Mouse (Mus musculus): Measurements from ENCODE around the gene Plekhg6. TPM values are rescaled to one million over a fixed set of nuclear protein-coding genes. Genes with fewer than 3 reads are reported as not detected.

Gene Plekhg6
- polyA plus RNA-seq, 1 experiment from 2014 or later, result 3.4 TPM

- 95% methylated on average over 6 of the region's 6 CpGs for WGBS
- DNase-seq (ENCODE audit: low spot score) (no peak), ATAC-seq (replicated peaks; ENCODE audit: low FRiP score, low read depth) (no peak)
- Histone ChIP-seq H3K4me2 (ENCODE audit: low read length) (no peak overlapping the region), H3K4me1 (replicated peaks; ENCODE audit: insufficient read depth, low read length) (no peaks in the 10 kb centered on the region), H3K4me3 (replicated peaks; ENCODE audit: low read depth, low read length) (no peak overlapping the region), H3K9ac (ENCODE audit: low read depth, low read length) (no peak overlapping the region), H3K9me3 (replicated peaks; ENCODE audit: low read length) (no peaks in the 10 kb centered on the region), H3K27me3 (ENCODE audit: insufficient read depth, low read length) (no peaks in the 10 kb centered on the region), H3K36me3 (ENCODE audit: insufficient read depth, low read length) (no peaks in the 10 kb centered on the region), H3K27ac (no peak overlapping the region)
- no peak for TF ChIP-seq CTCF (IDR thresholded peaks at IDR 0.05; ENCODE audit: low read depth)
Observed at GRCm38 (mm10) chr6:125411661-125412060, 31.1 kb upstream of the Plekhg6 start.

GRCm38 (mm10) chr6:125410995-125411547, 30.5 kb upstream of the Plekhg6 start:
- Histone ChIP-seq H3K36me3 (ENCODE audit: insufficient read depth, low read length) (no peaks in the 10 kb centered on the region), H3K4me1 (replicated peaks; ENCODE audit: insufficient read depth, low read length) (no peaks in the 10 kb centered on the region), H3K27ac (no peak overlapping the region), H3K27me3 (ENCODE audit: insufficient read depth, low read length) (no peaks in the 10 kb centered on the region), H3K9me3 (replicated peaks; ENCODE audit: low read length) (no peaks in the 10 kb centered on the region), H3K9ac (ENCODE audit: low read depth, low read length) (no peak overlapping the region), H3K4me3 (replicated peaks; ENCODE audit: low read depth, low read length) (no peak overlapping the region), H3K4me2 (ENCODE audit: low read length) (peak overlapping the region; percentile 11; the same call in 1 of the 2 replicates)
- DNase-seq (ENCODE audit: low spot score), result no peak
- ATAC-seq (replicated peaks; ENCODE audit: low FRiP score, low read depth), result no peak
- TF ChIP-seq CTCF (IDR thresholded peaks at IDR 0.05; ENCODE audit: low read depth), result no peak
- WGBS, result 47% methylated on average over 8 of the region's 8 CpGs

GRCm38 (mm10) chr6:125410551-125410950, 30.0 kb upstream of the Plekhg6 start:
- no peak overlapping the region for H3K9ac ChIP-seq (ENCODE audit: low read depth, low read length)
- ATAC-seq (replicated peaks; ENCODE audit: low FRiP score, low read depth), result no peak
- DNase-seq (ENCODE audit: low spot score), result no peak
- H3K4me2 ChIP-seq (ENCODE audit: low read length), result peak overlapping the region; percentile 11; the same call in 1 of the 2 replicates
- no peaks in the 10 kb centered on the region for H3K36me3 ChIP-seq (ENCODE audit: insufficient read depth, low read length)
- no peaks in the 10 kb centered on the region for H3K4me1 ChIP-seq (replicated peaks; ENCODE audit: insufficient read depth, low read length)
- H3K9me3 ChIP-seq (replicated peaks; ENCODE audit: low read length), result no peaks in the 10 kb centered on the region
- 44% methylated on average over 11 of the region's 11 CpGs for WGBS
- H3K4me3 ChIP-seq (replicated peaks; ENCODE audit: low read depth, low read length), result no peak overlapping the region
- H3K27ac ChIP-seq, result no peak overlapping the region
- no peaks in the 10 kb centered on the region for H3K27me3 ChIP-seq (ENCODE audit: insufficient read depth, low read length)
- no peak for TF ChIP-seq CTCF (IDR thresholded peaks at IDR 0.05; ENCODE audit: low read depth)

- ATAC-seq (replicated peaks; ENCODE audit: low FRiP score, low read depth), result no peak
- no peak overlapping the region for H3K4me2 ChIP-seq (ENCODE audit: low read length)
- H3K27me3 ChIP-seq (ENCODE audit: insufficient read depth, low read length), result no peaks in the 10 kb centered on the region
- H3K27ac ChIP-seq, result no peak overlapping the region
- H3K9ac ChIP-seq (ENCODE audit: low read depth, low read length), result no peak overlapping the region
- DNase-seq (ENCODE audit: low spot score), result no peak
- no peaks in the 10 kb centered on the region for H3K4me1 ChIP-seq (replicated peaks; ENCODE audit: insufficient read depth, low read length)
- no peaks in the 10 kb centered on the region for H3K9me3 ChIP-seq (replicated peaks; ENCODE audit: low read length)
- H3K36me3 ChIP-seq (ENCODE audit: insufficient read depth, low read length), result no peaks in the 10 kb centered on the region
- no peak overlapping the region for H3K4me3 ChIP-seq (replicated peaks; ENCODE audit: low read depth, low read length)
- TF ChIP-seq CTCF (IDR thresholded peaks at IDR 0.05; ENCODE audit: low read depth), result no peak
- WGBS, result 92% methylated on average over 10 of the region's 10 CpGs
Observed at GRCm38 (mm10) chr6:125407657-125408056, 27.1 kb upstream of the Plekhg6 start.

GRCm38 (mm10) chr6:125407224-125407623, 26.6 kb upstream of the Plekhg6 start:
- H3K4me1 ChIP-seq (replicated peaks; ENCODE audit: insufficient read depth, low read length), result no peaks in the 10 kb centered on the region
- H3K9me3 ChIP-seq (replicated peaks; ENCODE audit: low read length), result no peaks in the 10 kb centered on the region
- H3K27me3 ChIP-seq (ENCODE audit: insufficient read depth, low read length), result no peaks in the 10 kb centered on the region
- no peak overlapping the region for H3K9ac ChIP-seq (ENCODE audit: low read depth, low read length)
- H3K27ac ChIP-seq, result no peak overlapping the region
- ATAC-seq (replicated peaks; ENCODE audit: low FRiP score, low read depth), result no peak
- 84% methylated on average over 7 of the region's 7 CpGs for WGBS
- no peaks in the 10 kb centered on the region for H3K36me3 ChIP-seq (ENCODE audit: insufficient read depth, low read length)
- H3K4me2 ChIP-seq (ENCODE audit: low read length), result no peak overlapping the region
- no peak for DNase-seq (ENCODE audit: low spot score)
- no peak overlapping the region for H3K4me3 ChIP-seq (replicated peaks; ENCODE audit: low read depth, low read length)
- no peak for TF ChIP-seq CTCF (IDR thresholded peaks at IDR 0.05; ENCODE audit: low read depth)

- Histone ChIP-seq H3K4me3 (replicated peaks; ENCODE audit: low read depth, low read length) (no peak overlapping the region), H3K4me1 (replicated peaks; ENCODE audit: insufficient read depth, low read length) (no peaks in the 10 kb centered on the region), H3K36me3 (ENCODE audit: insufficient read depth, low read length) (no peaks in the 10 kb centered on the region), H3K9me3 (replicated peaks; ENCODE audit: low read length) (no peaks in the 10 kb centered on the region), H3K4me2 (ENCODE audit: low read length) (no peak overlapping the region), H3K27me3 (ENCODE audit: insufficient read depth, low read length) (no peaks in the 10 kb centered on the region), H3K9ac (ENCODE audit: low read depth, low read length) (no peak overlapping the region), H3K27ac (no peak overlapping the region)
- TF ChIP-seq CTCF (IDR thresholded peaks at IDR 0.05; ENCODE audit: low read depth), result peak; percentile 4; the same call in 1 of the 2 replicates
- ATAC-seq (replicated peaks; ENCODE audit: low FRiP score, low read depth) (no peak), DNase-seq (ENCODE audit: low spot score) (no peak)
- 69% methylated on average over 14 of the region's 14 CpGs for WGBS
Observed at GRCm38 (mm10) chr6:125405461-125406382, 25.1 kb upstream of the Plekhg6 start.
